8 mouse cellular contexts compared by ENCODE assay signal in genomic region chr5:25528851-25529528, GRCm38 (mm10). TPM values are rescaled to one million over a fixed set of nuclear protein-coding genes. Genes with fewer than 3 reads are reported as not detected.
DNase-seq lines count a peak whose midpoint lies in the region; ATAC-seq lines count a peak whose summit lies in the region.

No protein-coding gene starts in this region.

- H3K4me3 ChIP-seq in kidney, embryonic 14.5 days (ENCODE audit: low read length): peak overlapping the region; percentile 68
- H3K4me3 ChIP-seq in forebrain, embryonic 12.5 days (replicated peaks): peak overlapping the region; percentile 78
- H3K4me3 ChIP-seq in limb, embryonic 15.5 days: peak overlapping the region; percentile 63
- H3K4me3 ChIP-seq in stomach, embryonic 16.5 days (replicated peaks; ENCODE audit: low read length): peak overlapping the region; percentile 82

- peak overlapping the region; percentile 55 for H3K27ac ChIP-seq in kidney, embryonic 14.5 days (ENCODE audit: low read depth, low read length)
- H3K27ac ChIP-seq in forebrain, embryonic 12.5 days: peak overlapping the region; percentile 96
- H3K27ac ChIP-seq in limb, embryonic 15.5 days: peak overlapping the region; percentile 75
- peak overlapping the region; percentile 89 for H3K27ac ChIP-seq in stomach, embryonic 16.5 days (ENCODE audit: low read length)

- no peak; the same call in none of the 2 replicates for ATAC-seq in kidney, embryonic 14.5 days (ENCODE audit: low FRiP score, low TSS enrichment)
- ATAC-seq in activated CD4-positive, CD25-positive, alpha-beta regulatory T cell, adult 4 months: peak; percentile 28
- ATAC-seq in forebrain, embryonic 12.5 days (ENCODE audit: low FRiP score): no peak
- peak; percentile 50; the same call in 1 of the 2 replicates for ATAC-seq in limb, embryonic 15.5 days (ENCODE audit: insufficient number of reproducible peaks, low FRiP score, low TSS enrichment, low read depth)
- ATAC-seq in stomach, embryonic 16.5 days (ENCODE audit: insufficient read depth, low FRiP score): no peak

- H3K27me3 ChIP-seq in kidney, embryonic 14.5 days (ENCODE audit: control insufficient read depth, insufficient read depth, low read length): no peaks in the 10 kb centered on the region
- H3K27me3 ChIP-seq in forebrain, embryonic 12.5 days: no peaks in the 10 kb centered on the region
- no peaks in the 10 kb centered on the region for H3K27me3 ChIP-seq in limb, embryonic 15.5 days
- H3K27me3 ChIP-seq in stomach, embryonic 16.5 days (ENCODE audit: control insufficient read depth, insufficient read depth, low read length): no peaks in the 10 kb centered on the region

- peak overlapping the region; percentile 60 for H3K9ac ChIP-seq in kidney, embryonic 14.5 days (ENCODE audit: low read depth, low read length)
- H3K9ac ChIP-seq in forebrain, embryonic 12.5 days: peak overlapping the region; percentile 55; the same call in 1 of the 2 replicates
- H3K9ac ChIP-seq in limb, embryonic 15.5 days: no peak overlapping the region; the same call in 1 of the 2 replicates
- peak overlapping the region; percentile 77 for H3K9ac ChIP-seq in stomach, embryonic 16.5 days (ENCODE audit: low read length)

- H3K9me3 ChIP-seq in kidney, embryonic 14.5 days (ENCODE audit: control insufficient read depth, low read length): no peaks in the 10 kb centered on the region
- H3K9me3 ChIP-seq in forebrain, embryonic 12.5 days: no peaks in the 10 kb centered on the region
- H3K9me3 ChIP-seq in limb, embryonic 15.5 days: no peaks in the 10 kb centered on the region
- H3K9me3 ChIP-seq in stomach, embryonic 16.5 days (replicated peaks; ENCODE audit: control insufficient read depth, low read length): no peaks in the 10 kb centered on the region

- no peaks in the 10 kb centered on the region for H3K4me1 ChIP-seq in kidney, embryonic 14.5 days (ENCODE audit: control insufficient read depth, insufficient read depth, low read length)
- 0 out of 2 replicates have a peak, but pooled peaks cover 4% of the 10 kb centered on the region for H3K4me1 ChIP-seq in forebrain, embryonic 12.5 days
- H3K4me1 ChIP-seq in limb, embryonic 15.5 days: peaks cover 10% of the 10 kb centered on the region
- peaks cover 19% of the 10 kb centered on the region for H3K4me1 ChIP-seq in stomach, embryonic 16.5 days (ENCODE audit: control insufficient read depth, insufficient read depth, low read length)

- H3K36me3 ChIP-seq in kidney, embryonic 14.5 days (ENCODE audit: control insufficient read depth, insufficient read depth, low read length): no peaks in the 10 kb centered on the region
- no peaks in the 10 kb centered on the region for H3K36me3 ChIP-seq in forebrain, embryonic 12.5 days (replicated peaks)
- H3K36me3 ChIP-seq in limb, embryonic 15.5 days: no peaks in the 10 kb centered on the region
- no peaks in the 10 kb centered on the region for H3K36me3 ChIP-seq in stomach, embryonic 16.5 days (ENCODE audit: control insufficient read depth, insufficient read depth, low read length)

- no peak for DNase-seq in kidney, adult 11 months
- DNase-seq in adrenal gland, adult 8-10 months: no peak
- no peak for DNase-seq in right cerebral cortex, postnatal 25 days

- H3K4me2 ChIP-seq in kidney, embryonic 14.5 days (replicated peaks; ENCODE audit: low read depth, low read length): peak overlapping the region; percentile 71
- H3K4me2 ChIP-seq in forebrain, embryonic 12.5 days: peak overlapping the region; percentile 66
- peak overlapping the region; percentile 59 for H3K4me2 ChIP-seq in limb, embryonic 15.5 days
- H3K4me2 ChIP-seq in stomach, embryonic 16.5 days (ENCODE audit: low read depth, low read length): peak overlapping the region; percentile 74

- WGBS in kidney, embryonic 14.5 days: 10% methylated on average over 22 of the region's 22 CpGs
- WGBS in forebrain, embryonic 12.5 days: 11% methylated on average over 22 of the region's 22 CpGs
- WGBS in limb, embryonic 15.5 days: 6% methylated on average over 22 of the region's 22 CpGs
- 7% methylated on average over 22 of the region's 22 CpGs for WGBS in stomach, embryonic 16.5 days

RNA-seq across cellular contexts. Expression of gene Cct8l1, which starts 13.1 kb away (rescaled TPM):
- polyA plus RNA-seq in kidney, embryonic 14.5 days (2014; fragmentation: Nextera tagmentation; extraction: Ambion mirVana): 0.10 TPM in 1 of 2 replicates, not detected in the other
- polyA plus RNA-seq in activated CD4-positive, CD25-positive, alpha-beta regulatory T cell, adult 4 months (2017; shearing (Covaris generic)): not detected
- polyA plus RNA-seq in forebrain, embryonic 12.5 days (2016; fragmentation: Nextera tagmentation; extraction: Ambion mirVana): 0.15 TPM in 1 of 2 replicates, not detected in the other
- 0.09 TPM in 1 of 2 replicates, not detected in the other for polyA plus RNA-seq in limb, embryonic 15.5 days (2015; fragmentation: Nextera tagmentation; extraction: Ambion mirVana)
- polyA plus RNA-seq in stomach, embryonic 16.5 days (2015; fragmentation: Nextera tagmentation; extraction: Ambion mirVana): 0.13 TPM in 1 of 2 replicates, not detected in the other
- total RNA-seq in adrenal gland, adult 8-10 months (2022): under 1 TPM in 2 of 4 experiments, not detected in 2; 0.13 to 0.14 TPM

RNA-seq across cellular contexts. Expression of gene Kmt2c, which starts 30.4 kb away (rescaled TPM):
- 14.9 and 23.2 TPM in 2 replicates for polyA plus RNA-seq in kidney, embryonic 14.5 days (2014; fragmentation: Nextera tagmentation; extraction: Ambion mirVana)
- 10 to 100 TPM; 26.0 to 27.7 TPM for polyA plus RNA-seq in activated CD4-positive, CD25-positive, alpha-beta regulatory T cell, adult 4 months (2017; shearing (Covaris generic))
- polyA plus RNA-seq in forebrain, embryonic 12.5 days (2016; fragmentation: Nextera tagmentation; extraction: Ambion mirVana): 29.6 and 31.2 TPM in 2 replicates
- polyA plus RNA-seq in limb, embryonic 15.5 days (2015; fragmentation: Nextera tagmentation; extraction: Ambion mirVana): 11.9 and 13.4 TPM in 2 replicates
- polyA plus RNA-seq in stomach, embryonic 16.5 days (2015; fragmentation: Nextera tagmentation; extraction: Ambion mirVana): 12.1 and 13.6 TPM in 2 replicates
- total RNA-seq in adrenal gland, adult 8-10 months (2022): 10 to 100 TPM; 48.3 to 91.2 (median 68.8) TPM

Comparison
In these comparisons a context has a peak if more than half of its experiments do, and no peak if none do; other contexts are left out.
1. ATAC-seq: peak in activated CD4-positive, CD25-positive, alpha-beta regulatory T cell, adult 4 months (single experiment) and limb, embryonic 15.5 days (single experiment); none in kidney, embryonic 14.5 days (single experiment), forebrain, embryonic 12.5 days (single experiment) and stomach, embryonic 16.5 days (single experiment).
2. Peak in every context shown above with its lines, with median percentiles within 50 percentile points of each other: H3K27ac ChIP-seq, H3K4me2 ChIP-seq and H3K4me3 ChIP-seq.